Mouse (Mus musculus) spleen, adult 2 months (tissue): ENCODE data around the gene Tap1. TPM values are rescaled to one million over a fixed set of nuclear protein-coding genes. Genes with fewer than 3 reads are reported as not detected.
"Not testable (repeated sequence)": the region's sequence is repeated elsewhere in the genome, so short reads cannot be mapped to it uniquely, and the experiment has no call there.

Experiments used
- DNase-seq, 2 experiments: peaks; one replicate each; pipeline versions ENCODE4 v3.0.0 to v3.0.0-alpha.2; 2012 to 2021; ENCODE audit warnings: low spot score in 2 of 2, low read depth in 1 of 2
- H3K27ac ChIP-seq: fragments of 200-500 bp; 2 replicates; pipeline ENCODE4 v1.5.1; 2012; ENCODE audit warnings: low read length, inconsistent platforms; ENCODE audit not compliant: insufficient read depth
- H3K27me3 ChIP-seq: fragments of 200-500 bp; 2 replicates; pipeline ENCODE4 v1.6.1; 2012; ENCODE audit warnings: mild to moderate bottlenecking, moderate library complexity, low read length, inconsistent platforms; ENCODE audit not compliant: control insufficient read depth, insufficient read depth
- H3K36me3 ChIP-seq: fragments of 200-500 bp; 2 replicates; pipeline ENCODE4 v1.6.1; 2012; ENCODE audit warnings: mild to moderate bottlenecking, low read length, inconsistent platforms; ENCODE audit not compliant: control insufficient read depth, insufficient read depth
- H3K4me1 ChIP-seq: fragments of 200-500 bp; 2 replicates; pipeline ENCODE4 v1.6.1; 2011; ENCODE audit warnings: inconsistent platforms; ENCODE audit not compliant: control insufficient read depth, insufficient read depth, insufficient read length
- H3K4me3 ChIP-seq: fragments of 200-500 bp; 2 replicates; pipeline ENCODE4 v1.5.1; 2011; ENCODE audit warnings: mild to moderate bottlenecking, inconsistent platforms; ENCODE audit not compliant: insufficient read depth, insufficient read length; ENCODE audit errors: extremely low read depth
- CTCF ChIP-seq: fragments of 200-500 bp; IDR thresholded peaks from 2 replicates; pipeline ENCODE4 v1.5.1; 2011; ENCODE audit warnings: mild to moderate bottlenecking, inconsistent platforms; ENCODE audit not compliant: insufficient read depth, insufficient read length, insufficient replicate concordance; ENCODE audit errors: extremely low read depth
- POLR2A ChIP-seq: fragments of 200-500 bp; IDR thresholded peaks from 2 replicates; pipeline ENCODE4 v1.6.1; 2011; ENCODE audit warnings: low read depth, low read length, inconsistent platforms
- WGBS: fragments of 180-500 bp; shearing (Covaris S2); methylation state at CpG from one replicate; pipeline ENCODE4 v1.1.7; 2018; 5-methylcytosine and 5-hydroxymethylcytosine counted together
- polyA plus RNA-seq: library from polyadenylated mRNA; depleted of rRNA; stranded (reverse); fragments of >200 nt; gene quantifications from 2 replicates; pipeline ENCODE4 v1.2.3, GENCODE M21; 2012

Tap1 gene
- polyA plus RNA-seq, 1 experiment: 144 TPM

DNA sequence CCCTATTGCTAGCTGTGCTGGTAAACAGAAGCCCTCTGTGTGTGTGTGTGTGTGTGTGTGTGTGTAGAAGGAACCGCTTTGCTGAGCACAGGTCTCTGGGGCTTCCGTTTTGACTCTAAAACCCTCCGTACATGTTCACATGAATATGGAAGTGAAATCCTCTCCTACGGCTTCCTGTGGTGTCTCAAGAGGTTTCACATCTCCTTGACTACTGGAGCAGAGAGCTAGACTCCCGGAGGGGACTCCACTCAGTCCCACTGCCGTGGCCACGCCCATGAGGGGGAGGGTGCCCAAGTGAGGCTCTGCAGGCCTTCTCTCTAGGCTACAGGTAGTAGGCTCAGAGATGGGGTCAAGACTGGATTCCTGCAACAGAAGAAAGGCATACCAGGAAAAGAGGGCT, 44.3 kb upstream of the Tap1 start, which contains the start of gene H2-DMb2:
Gene H2-DMb2 (plus strand): TSS at position 275 of the 400 bp plus-strand sequence.
- H3K27ac ChIP-seq: peak within 1 kb of the TSS; percentile 97
- H3K4me1 ChIP-seq: peaks cover 13% of the 10 kb centered on the region
- no peak for TF ChIP-seq POLR2A
- no peak for TF ChIP-seq CTCF
- peaks cover 26% of the 10 kb centered on the region for H3K36me3 ChIP-seq
- 2% methylated on average over 7 of the region's 7 CpGs for WGBS
- H3K27me3 ChIP-seq: no peaks in the 10 kb centered on the region
- peak within 1 kb of the TSS; percentile 65 for H3K4me3 ChIP-seq
- DNase-seq: peak; percentile 93 to 97

DNA sequence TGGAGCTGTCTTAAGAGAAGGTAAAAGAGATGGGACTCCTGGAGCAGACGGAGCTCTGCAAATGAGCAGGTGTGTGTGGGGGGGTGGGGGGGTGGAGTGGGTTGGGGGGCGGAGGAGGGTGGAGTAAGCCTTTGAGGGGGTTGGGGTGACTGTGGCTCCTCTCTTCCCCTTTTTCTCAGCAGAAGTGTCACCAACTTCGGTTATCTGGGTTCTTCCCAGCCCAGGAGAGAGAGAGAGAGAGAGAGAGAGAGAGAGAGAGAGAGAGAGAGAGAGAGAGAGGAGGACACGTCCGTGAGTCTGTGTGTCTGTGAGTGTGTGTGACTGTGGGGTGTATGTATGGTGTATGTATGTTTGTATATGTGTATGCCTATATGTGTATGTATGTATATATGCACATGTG, 43.9 kb upstream of the Tap1 start:
- Histone ChIP-seq H3K27me3 (no peaks in the 10 kb centered on the region), H3K4me3 (peak overlapping the region; percentile 65), H3K36me3 (peaks cover 24% of the 10 kb centered on the region), H3K4me1 (peaks cover 13% of the 10 kb centered on the region), H3K27ac (peak overlapping the region; percentile 67)
- WGBS: 13% methylated on average over 5 of the region's 5 CpGs
- TF ChIP-seq POLR2A (no peak), CTCF (no peak)
- DNase-seq: peak in 1 of 2 experiments; percentile 42

DNA sequence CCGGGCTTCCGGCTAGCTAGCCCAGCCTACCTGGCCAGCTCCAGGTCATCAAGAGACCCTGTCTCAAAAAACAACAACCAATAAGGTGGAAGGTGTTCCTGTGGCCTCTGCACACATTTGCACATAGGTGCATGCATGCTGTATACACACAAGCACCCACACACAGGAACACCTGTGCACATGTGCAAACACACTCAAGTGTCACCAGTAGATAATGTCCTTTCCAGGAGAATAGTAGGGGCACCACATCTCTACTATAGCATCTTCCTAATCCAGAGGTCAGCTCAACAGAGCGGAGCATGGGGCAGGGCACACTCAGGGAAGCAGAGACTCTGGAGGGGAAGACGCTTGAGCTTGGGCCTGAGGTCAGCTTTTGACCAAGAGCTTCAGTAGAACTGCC, 43.1 kb upstream of the Tap1 start:
- WGBS: 63% methylated on average over 4 of the region's 4 CpGs
- Histone ChIP-seq H3K4me3 (peak overlapping the region; percentile 65), H3K36me3 (peaks cover 19% of the 10 kb centered on the region), H3K4me1 (peaks cover 13% of the 10 kb centered on the region), H3K27ac (peak overlapping the region; percentile 67)
- DNase-seq, H3K27me3 ChIP-seq: not testable (repeated sequence)

DNA sequence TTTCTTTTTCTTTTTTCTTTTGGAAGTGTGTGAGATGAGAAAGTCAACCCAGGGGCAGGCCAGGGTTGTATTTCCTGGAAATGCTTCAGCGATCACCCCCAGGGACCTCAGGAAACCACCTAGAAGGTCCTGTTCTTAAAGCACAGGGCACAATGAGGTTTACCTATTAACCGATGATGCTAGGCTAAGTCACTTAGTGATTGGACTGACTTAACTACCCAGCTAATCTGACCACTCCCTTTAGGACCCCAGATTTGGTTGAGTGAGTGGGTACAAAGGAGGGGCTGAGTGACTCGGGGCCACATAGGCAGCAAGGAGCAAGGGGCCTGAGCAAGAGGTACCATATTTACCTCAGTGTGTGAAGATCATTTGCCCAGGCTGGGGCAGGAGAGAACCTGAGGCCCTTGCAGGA, 42.4 kb upstream of the Tap1 start:
- H3K36me3 ChIP-seq: peaks cover 13% of the 10 kb centered on the region
- peaks cover 13% of the 10 kb centered on the region for H3K4me1 ChIP-seq
- peak overlapping the region; percentile 98 for H3K27ac ChIP-seq
- DNase-seq: peak; percentile 86 to 97
- peak overlapping the region; percentile 67 for H3K4me3 ChIP-seq
- 28% methylated on average over 3 of the region's 3 CpGs for WGBS
- no peaks in the 10 kb centered on the region for H3K27me3 ChIP-seq
- peak; percentile 93 for TF ChIP-seq POLR2A
- TF ChIP-seq CTCF: no peak

DNA sequence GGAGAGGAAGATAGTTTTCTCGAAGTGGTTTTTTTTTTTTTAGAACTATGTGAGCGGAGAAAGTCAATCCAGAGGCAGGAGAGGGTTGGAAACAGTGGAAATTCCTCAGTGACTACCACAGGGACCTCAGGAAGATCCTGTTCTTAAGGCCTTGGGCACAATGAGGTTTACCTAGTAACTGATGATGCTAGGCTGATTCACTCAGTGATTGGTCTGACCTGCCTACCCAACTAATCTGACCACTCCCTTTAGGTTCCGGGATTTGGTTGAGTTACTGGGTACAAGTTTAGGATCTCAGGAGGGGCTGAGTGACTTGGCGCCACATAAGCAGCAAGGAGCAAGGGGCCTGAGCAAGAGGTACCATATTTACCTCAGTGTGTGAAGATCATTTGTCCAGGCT, 34.4 kb upstream of the Tap1 start, which contains the start of gene H2-DMb1:
Gene H2-DMb1 (plus strand): TSS at position 150 of the 400 bp plus-strand sequence.
- Histone ChIP-seq H3K27me3 (no peaks in the 10 kb centered on the region), H3K4me3 (peak within 1 kb of the TSS; percentile 51; the same call in 1 of the 2 replicates), H3K36me3 (peaks cover 28% of the 10 kb centered on the region), H3K27ac (peak within 1 kb of the TSS; percentile 88), H3K4me1 (peaks cover 14% of the 10 kb centered on the region; the same call in 1 of the 2 replicates)
- TF ChIP-seq CTCF: no peak
- TF ChIP-seq POLR2A: no peak
- WGBS: 30% methylated on average over 4 of the region's 4 CpGs
- DNase-seq: peak; percentile 72 to 86

DNA sequence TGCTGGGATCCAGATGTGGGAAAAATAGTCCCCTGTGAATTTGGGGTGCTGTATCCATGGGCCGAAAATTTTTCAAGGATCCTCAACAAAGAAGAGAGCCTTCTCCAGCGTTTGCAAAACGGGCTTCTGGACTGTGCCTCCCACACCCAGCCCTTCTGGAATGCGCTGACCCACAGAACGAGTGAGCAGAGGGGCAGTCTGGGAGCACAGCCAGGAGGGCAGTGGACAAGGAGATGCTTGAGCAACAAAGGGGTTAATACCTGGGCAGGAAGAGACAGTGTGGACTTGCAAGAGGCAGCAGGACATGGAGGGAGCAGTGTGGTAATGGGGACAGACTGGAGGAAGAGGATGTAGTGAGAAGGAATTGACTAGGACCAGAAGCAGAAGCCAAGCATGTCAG, 31.8 kb upstream of the Tap1 start:
- no peak for TF ChIP-seq CTCF
- TF ChIP-seq POLR2A: no peak
- H3K27me3 ChIP-seq: no peaks in the 10 kb centered on the region
- H3K4me3 ChIP-seq: no peak overlapping the region
- peaks cover 14% of the 10 kb centered on the region; the same call in 1 of the 2 replicates for H3K4me1 ChIP-seq
- peaks cover 31% of the 10 kb centered on the region for H3K36me3 ChIP-seq
- WGBS: 79% methylated on average over 5 of the region's 5 CpGs
- no peak for DNase-seq
- no peak overlapping the region for H3K27ac ChIP-seq

DNA sequence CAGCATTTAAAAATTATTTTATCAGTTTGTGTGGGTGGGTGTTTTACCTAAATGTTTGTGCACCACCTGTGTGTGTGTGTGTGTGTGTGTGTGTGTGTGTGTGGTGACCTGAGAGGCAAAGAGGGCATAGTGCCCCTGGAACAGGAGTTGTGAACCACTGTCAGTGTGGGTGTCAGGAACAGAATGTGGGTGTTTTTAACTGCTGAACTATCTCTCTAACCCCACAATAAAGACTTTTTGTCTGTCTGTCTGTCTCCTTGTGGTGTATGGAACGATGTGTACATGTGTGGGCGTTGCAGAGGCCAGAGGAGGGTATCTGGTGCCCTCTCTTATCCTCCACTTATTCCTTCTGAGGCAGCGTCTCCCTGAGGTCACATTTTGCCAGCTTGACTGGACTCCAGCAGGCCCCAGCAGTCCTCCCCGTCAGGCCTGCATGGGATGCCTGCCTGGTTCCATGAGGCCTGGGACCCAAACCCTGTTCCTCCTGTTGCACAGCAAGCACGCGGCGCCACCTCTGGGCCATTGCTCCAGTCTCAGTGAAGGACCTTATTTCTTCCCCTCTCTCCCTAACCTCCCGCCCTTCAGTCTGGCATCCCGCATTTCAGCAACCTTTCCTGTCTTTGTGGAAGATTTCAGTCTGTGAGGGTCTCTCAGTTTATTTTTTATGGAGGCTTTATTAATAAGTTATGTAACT, 23.0 kb upstream of the Tap1 start:
- peak in 1 of 2 experiments; percentile 70 for DNase-seq
- Histone ChIP-seq H3K36me3 (peaks cover 13% of the 10 kb centered on the region), H3K4me3 (no peak overlapping the region), H3K27me3 (no peaks in the 10 kb centered on the region), H3K4me1 (peaks cover 8% of the 10 kb centered on the region; the same call in 1 of the 2 replicates), H3K27ac (peak overlapping the region; percentile 59)
- 51% methylated on average over 9 of the region's 9 CpGs for WGBS
- TF ChIP-seq POLR2A (no peak), CTCF (peak; percentile 71; the same call in 1 of the 2 replicates)
